Mouse (Mus musculus): ENCODE data around the gene Cuzd1. TPM values are rescaled to one million over a fixed set of nuclear protein-coding genes. Genes with fewer than 3 reads are reported as not detected.

Gene Cuzd1
- not detected in 2 replicates for polyA plus RNA-seq (2014; fragmentation: Nextera tagmentation; extraction: Ambion mirVana)

- no peaks in the 10 kb centered on the region for H3K9me3 ChIP-seq (ENCODE audit: control insufficient read depth, low read length)
- no peak within 1 kb of the TSS for H3K4me2 ChIP-seq
- H3K27me3 ChIP-seq (replicated peaks; ENCODE audit: control insufficient read depth, insufficient read depth, low read length): no peaks in the 10 kb centered on the region
- no peak within 1 kb of the TSS for H3K4me3 ChIP-seq (ENCODE audit: low read depth, low read length)
- H3K9ac ChIP-seq (ENCODE audit: low read depth, low read length): no peak within 1 kb of the TSS
- H3K4me1 ChIP-seq (replicated peaks; ENCODE audit: control insufficient read depth, insufficient read depth, low read length): no peaks in the 10 kb centered on the region
- ATAC-seq (replicated peaks; ENCODE audit: low FRiP score) (no peak), DNase-seq (ENCODE audit: low spot score) (no peak)
- H3K36me3 ChIP-seq (ENCODE audit: control insufficient read depth, insufficient read depth, low read length): no peaks in the 10 kb centered on the region
- H3K27ac ChIP-seq (ENCODE audit: low read depth, low read length): no peak within 1 kb of the TSS
- 85% methylated on average over 2 of the region's 2 CpGs for WGBS
These were observed at the start of gene Cuzd1 for GRCm38 (mm10) chr7:131322192-131322591. Cuzd1 (minus strand) TSS chr7:131322292.

GRCm38 (mm10) chr7:131371470-131371860, 49.4 kb upstream of the Cuzd1 start:
- H3K27ac ChIP-seq (ENCODE audit: low read depth, low read length): peak overlapping the region; percentile 93
- ATAC-seq (replicated peaks; ENCODE audit: low FRiP score): peak; percentile 71
- no peaks in the 10 kb centered on the region for H3K27me3 ChIP-seq (replicated peaks; ENCODE audit: control insufficient read depth, insufficient read depth, low read length)
- WGBS: 4% methylated on average over 9 of the region's 9 CpGs
- peak overlapping the region; percentile 82 for H3K4me2 ChIP-seq
- 0 out of 2 replicates have a peak, but pooled peaks cover 2% of the 10 kb centered on the region for H3K36me3 ChIP-seq (ENCODE audit: control insufficient read depth, insufficient read depth, low read length)
- H3K4me3 ChIP-seq (ENCODE audit: low read depth, low read length): peak overlapping the region; percentile 80
- peak overlapping the region; percentile 86 for H3K9ac ChIP-seq (ENCODE audit: low read depth, low read length)
- no peaks in the 10 kb centered on the region for H3K9me3 ChIP-seq (ENCODE audit: control insufficient read depth, low read length)
- 0 out of 2 replicates have a peak, but pooled peaks cover 7% of the 10 kb centered on the region for H3K4me1 ChIP-seq (replicated peaks; ENCODE audit: control insufficient read depth, insufficient read depth, low read length)
- no peak for DNase-seq (ENCODE audit: low spot score)

GRCm38 (mm10) chr7:131370648-131371469, 48.8 kb upstream of the Cuzd1 start, which contains the start of gene Pstk:
Pstk (plus strand) TSS chr7:131371141.
- Histone ChIP-seq H3K9ac (ENCODE audit: low read depth, low read length) (peak within 1 kb of the TSS; percentile 86), H3K4me1 (replicated peaks; ENCODE audit: control insufficient read depth, insufficient read depth, low read length) (0 out of 2 replicates have a peak, but pooled peaks cover 7% of the 10 kb centered on the region), H3K27ac (ENCODE audit: low read depth, low read length) (peak within 1 kb of the TSS; percentile 93), H3K27me3 (replicated peaks; ENCODE audit: control insufficient read depth, insufficient read depth, low read length) (no peaks in the 10 kb centered on the region), H3K4me3 (ENCODE audit: low read depth, low read length) (peak within 1 kb of the TSS; percentile 80), H3K36me3 (ENCODE audit: control insufficient read depth, insufficient read depth, low read length) (0 out of 2 replicates have a peak, but pooled peaks cover 2% of the 10 kb centered on the region), H3K4me2 (peak within 1 kb of the TSS; percentile 82), H3K9me3 (ENCODE audit: control insufficient read depth, low read length) (no peaks in the 10 kb centered on the region)
- peak; percentile 94 for ATAC-seq (replicated peaks; ENCODE audit: low FRiP score)
- peak; percentile 90 for DNase-seq (ENCODE audit: low spot score)
- whole genome bisulfite sequencing: 3% methylated on average over 47 of the region's 47 CpGs

- Histone ChIP-seq H3K9me3 (ENCODE audit: control insufficient read depth, low read length) (no peaks in the 10 kb centered on the region), H3K4me1 (replicated peaks; ENCODE audit: control insufficient read depth, insufficient read depth, low read length) (peaks cover 7% of the 10 kb centered on the region), H3K4me3 (ENCODE audit: low read depth, low read length) (no peak overlapping the region), H3K9ac (ENCODE audit: low read depth, low read length) (no peak overlapping the region), H3K27ac (ENCODE audit: low read depth, low read length) (no peak overlapping the region), H3K36me3 (ENCODE audit: control insufficient read depth, insufficient read depth, low read length) (peaks cover 2% of the 10 kb centered on the region; the same call in 1 of the 2 replicates), H3K4me2 (no peak overlapping the region), H3K27me3 (replicated peaks; ENCODE audit: control insufficient read depth, insufficient read depth, low read length) (no peaks in the 10 kb centered on the region)
- DNase-seq (ENCODE audit: low spot score): no peak
- ATAC-seq (replicated peaks; ENCODE audit: low FRiP score): no peak
- WGBS: 84% methylated on average over 8 of the region's 8 CpGs
These were observed 42.0 kb upstream of the Cuzd1 start for GRCm38 (mm10) chr7:131364131-131364530.

GRCm38 (mm10) chr7:131362615-131363300, 40.7 kb upstream of the Cuzd1 start, which contains the start of gene 2310057M21Rik:
2310057M21Rik (minus strand) TSS chr7:131362759.
- H3K9me3 ChIP-seq (ENCODE audit: control insufficient read depth, low read length): no peaks in the 10 kb centered on the region

GRCm38 (mm10) chr7:131362269-131362614, 40.1 kb upstream of the Cuzd1 start:
- peak overlapping the region; percentile 88 for H3K27ac ChIP-seq (ENCODE audit: low read depth, low read length)
- peak overlapping the region; percentile 80 for H3K4me2 ChIP-seq
- ATAC-seq (replicated peaks; ENCODE audit: low FRiP score) (peak; percentile 63), DNase-seq (ENCODE audit: low spot score) (no peak)
- WGBS: 0% methylated on average over 34 of the region's 35 CpGs
- no peaks in the 10 kb centered on the region for H3K27me3 ChIP-seq (replicated peaks; ENCODE audit: control insufficient read depth, insufficient read depth, low read length)
- H3K9ac ChIP-seq (ENCODE audit: low read depth, low read length): peak overlapping the region; percentile 84
- H3K4me1 ChIP-seq (replicated peaks; ENCODE audit: control insufficient read depth, insufficient read depth, low read length): peaks cover 7% of the 10 kb centered on the region
- no peaks in the 10 kb centered on the region for H3K9me3 ChIP-seq (ENCODE audit: control insufficient read depth, low read length)
- peak overlapping the region; percentile 81 for H3K4me3 ChIP-seq (ENCODE audit: low read depth, low read length)
- peaks cover 11% of the 10 kb centered on the region; the same call in 1 of the 2 replicates for H3K36me3 ChIP-seq (ENCODE audit: control insufficient read depth, insufficient read depth, low read length)

More at GRCm38 (mm10) chr7:131362615-131363300, 40.7 kb upstream of the Cuzd1 start, which contains the start of gene 2310057M21Rik:
- peak; percentile 96 for ATAC-seq (replicated peaks; ENCODE audit: low FRiP score)
- H3K4me2 ChIP-seq: peak within 1 kb of the TSS; percentile 80
- no peaks in the 10 kb centered on the region for H3K27me3 ChIP-seq (replicated peaks; ENCODE audit: control insufficient read depth, insufficient read depth, low read length)
- H3K9ac ChIP-seq (ENCODE audit: low read depth, low read length): peak within 1 kb of the TSS; percentile 84
- H3K4me1 ChIP-seq (replicated peaks; ENCODE audit: control insufficient read depth, insufficient read depth, low read length): peaks cover 7% of the 10 kb centered on the region
- peak within 1 kb of the TSS; percentile 81 for H3K4me3 ChIP-seq (ENCODE audit: low read depth, low read length)
- peak within 1 kb of the TSS; percentile 88 for H3K27ac ChIP-seq (ENCODE audit: low read depth, low read length)
- WGBS: under 1% methylated on average over 55 of the region's 55 CpGs
- H3K36me3 ChIP-seq (ENCODE audit: control insufficient read depth, insufficient read depth, low read length): peaks cover 8% of the 10 kb centered on the region; the same call in 1 of the 2 replicates
- DNase-seq (ENCODE audit: low spot score): peak; percentile 92

GRCm38 (mm10) chr7:131356105-131356504, 34.0 kb upstream of the Cuzd1 start:
- 93% methylated on average over 13 of the region's 13 CpGs for WGBS
- no peaks in the 10 kb centered on the region for H3K9me3 ChIP-seq (ENCODE audit: control insufficient read depth, low read length)
- peaks cover 35% of the 10 kb centered on the region for H3K36me3 ChIP-seq (ENCODE audit: control insufficient read depth, insufficient read depth, low read length)
- no peak overlapping the region for H3K9ac ChIP-seq (ENCODE audit: low read depth, low read length)
- DNase-seq (ENCODE audit: low spot score) (no peak), ATAC-seq (replicated peaks; ENCODE audit: low FRiP score) (no peak)
- H3K4me1 ChIP-seq (replicated peaks; ENCODE audit: control insufficient read depth, insufficient read depth, low read length): 0 out of 2 replicates have a peak, but pooled peaks cover 3% of the 10 kb centered on the region
- H3K27ac ChIP-seq (ENCODE audit: low read depth, low read length): no peak overlapping the region
- H3K4me2 ChIP-seq: no peak overlapping the region
- H3K4me3 ChIP-seq (ENCODE audit: low read depth, low read length): no peak overlapping the region
- H3K27me3 ChIP-seq (replicated peaks; ENCODE audit: control insufficient read depth, insufficient read depth, low read length): no peaks in the 10 kb centered on the region

- ATAC-seq (replicated peaks; ENCODE audit: low FRiP score) (no peak), DNase-seq (ENCODE audit: low spot score) (no peak)
- Histone ChIP-seq H3K9me3 (ENCODE audit: control insufficient read depth, low read length) (no peaks in the 10 kb centered on the region), H3K4me3 (ENCODE audit: low read depth, low read length) (no peak overlapping the region), H3K27ac (ENCODE audit: low read depth, low read length) (no peak overlapping the region), H3K4me1 (replicated peaks; ENCODE audit: control insufficient read depth, insufficient read depth, low read length) (no peaks in the 10 kb centered on the region), H3K36me3 (ENCODE audit: control insufficient read depth, insufficient read depth, low read length) (peaks cover 32% of the 10 kb centered on the region), H3K4me2 (no peak overlapping the region), H3K27me3 (replicated peaks; ENCODE audit: control insufficient read depth, insufficient read depth, low read length) (no peaks in the 10 kb centered on the region), H3K9ac (ENCODE audit: low read depth, low read length) (no peak overlapping the region)
- 91% methylated on average over 7 of the region's 7 CpGs for WGBS
These were observed 23.9 kb upstream of the Cuzd1 start for GRCm38 (mm10) chr7:131345856-131346541.
